Mouse (Mus musculus): ENCODE measurements at regions not wholly inside any gene's neighbourhood (a gene's known extent, or its start where the extent isn't known, plus 50 kb on each side); places are given as distances from the start of the nearest gene placed in this dataset.
A peak's percentile ranks its signal among the peaks of the same experiment; 100 is the strongest.

DNA sequence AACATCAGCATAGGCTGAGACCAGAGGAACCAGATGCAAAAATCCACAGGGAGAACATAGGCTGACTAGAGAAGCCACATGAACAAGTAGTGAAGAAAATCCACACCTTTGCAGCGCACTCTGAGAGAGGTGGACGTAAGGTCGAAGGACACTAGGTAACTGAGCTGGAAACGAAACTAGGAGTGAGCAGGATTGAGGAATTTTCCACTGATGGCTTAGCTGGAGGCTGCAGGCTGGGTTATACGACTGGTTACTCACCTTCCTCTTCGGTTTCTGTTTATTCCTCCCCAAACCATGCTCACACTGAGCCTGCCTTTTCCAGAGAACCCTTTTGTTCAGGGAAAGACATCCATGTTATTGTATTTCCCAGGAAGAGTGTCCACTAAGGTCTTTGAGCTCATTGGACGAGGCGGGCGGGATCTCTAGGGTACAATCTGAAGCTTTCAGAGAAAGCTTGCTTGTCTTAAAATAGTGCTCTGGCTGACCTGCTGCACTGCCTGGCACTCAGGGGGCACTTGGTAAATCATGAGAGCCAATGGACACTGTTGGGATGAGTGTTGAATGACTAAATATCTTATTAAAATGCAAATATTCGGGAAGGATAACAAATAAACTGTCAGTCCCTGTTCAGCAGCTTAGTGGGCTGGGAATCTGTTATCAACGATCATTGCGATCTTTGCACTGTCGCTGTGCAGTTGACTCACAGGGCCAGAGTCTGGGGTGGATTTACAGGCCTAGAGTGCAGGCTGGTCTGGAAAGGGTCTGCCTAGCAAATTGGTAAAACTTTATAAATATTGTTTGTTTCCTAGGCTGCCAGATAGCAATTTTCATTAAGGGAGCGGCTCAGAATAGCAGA is 76.7 kb upstream of the Bbx start:
- 76% methylated on average over 14 of the region's 14 CpGs for WGBS

DNA sequence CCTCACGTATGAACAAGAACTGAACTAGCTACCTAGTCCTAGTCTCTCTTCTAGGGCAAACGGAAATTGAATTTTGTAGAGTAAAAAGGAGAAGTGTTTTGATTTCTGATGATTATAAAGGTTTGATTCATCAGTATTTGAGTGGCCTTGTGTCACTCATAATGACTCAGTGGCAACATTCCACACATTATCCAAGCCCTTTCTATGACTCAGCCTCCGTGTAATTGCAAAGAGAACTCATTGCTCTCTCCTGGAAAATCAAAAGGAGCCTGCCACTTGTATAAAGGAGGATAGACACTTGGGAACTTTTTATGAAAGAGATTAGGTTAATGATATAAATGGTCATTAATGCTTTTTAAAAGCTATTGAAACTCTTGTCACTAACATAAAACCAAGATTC is 72.4 kb upstream of the Bbx start:
- Histone ChIP-seq H3K4me3 (no peak overlapping the region), H3K9me3 (no peaks in the 10 kb centered on the region), H3K4me1 (no peaks in the 10 kb centered on the region), H3K27me3 (replicated peaks) (no peaks in the 10 kb centered on the region), H3K27ac (no peak overlapping the region), H3K36me3 (no peaks in the 10 kb centered on the region), H3K9ac (no peak overlapping the region), H3K4me2 (replicated peaks) (no peak overlapping the region)
- WGBS = 75% methylated on average over 3 of the region's 3 CpGs
- ATAC-seq (ENCODE audit: low FRiP score, low read depth) = no peak

More for the DNA sequence above, 76.7 kb upstream of the Bbx start:
- Histone ChIP-seq H3K27me3 (replicated peaks) (no peaks in the 10 kb centered on the region), H3K4me3 (no peak overlapping the region), H3K36me3 (no peaks in the 10 kb centered on the region), H3K4me2 (replicated peaks) (no peak overlapping the region), H3K4me1 (no peaks in the 10 kb centered on the region), H3K27ac (no peak overlapping the region), H3K9me3 (no peaks in the 10 kb centered on the region), H3K9ac (no peak overlapping the region)
- ATAC-seq (ENCODE audit: low FRiP score, low read depth) = no peak

DNA sequence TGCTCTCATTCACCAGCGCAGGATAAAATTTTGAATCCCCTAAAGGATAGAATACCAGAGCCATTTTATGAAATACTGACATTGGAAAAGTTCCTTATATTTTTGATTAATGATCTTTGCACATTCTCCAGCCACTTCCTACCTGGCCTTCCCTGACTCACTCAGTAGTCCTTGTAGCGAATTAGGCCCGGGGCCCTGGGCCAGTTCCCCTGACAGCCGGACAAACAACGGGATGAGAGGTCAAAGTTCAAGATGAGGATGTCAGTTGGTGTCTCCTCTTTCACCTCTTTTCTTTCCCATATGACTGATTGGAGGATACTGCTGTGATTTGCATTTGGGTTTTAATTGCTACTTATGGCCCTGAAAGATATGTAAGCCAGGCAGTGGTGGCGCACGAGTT is 66.7 kb upstream of the Bbx start:
- 77% methylated on average over 7 of the region's 7 CpGs for WGBS
- Histone ChIP-seq H3K4me1 (no peaks in the 10 kb centered on the region), H3K27me3 (replicated peaks) (no peaks in the 10 kb centered on the region), H3K4me2 (replicated peaks) (no peak overlapping the region), H3K9ac (no peak overlapping the region), H3K4me3 (no peak overlapping the region), H3K9me3 (no peaks in the 10 kb centered on the region), H3K27ac (no peak overlapping the region), H3K36me3 (no peaks in the 10 kb centered on the region)
- no peak for ATAC-seq (ENCODE audit: low FRiP score, low read depth)

DNA sequence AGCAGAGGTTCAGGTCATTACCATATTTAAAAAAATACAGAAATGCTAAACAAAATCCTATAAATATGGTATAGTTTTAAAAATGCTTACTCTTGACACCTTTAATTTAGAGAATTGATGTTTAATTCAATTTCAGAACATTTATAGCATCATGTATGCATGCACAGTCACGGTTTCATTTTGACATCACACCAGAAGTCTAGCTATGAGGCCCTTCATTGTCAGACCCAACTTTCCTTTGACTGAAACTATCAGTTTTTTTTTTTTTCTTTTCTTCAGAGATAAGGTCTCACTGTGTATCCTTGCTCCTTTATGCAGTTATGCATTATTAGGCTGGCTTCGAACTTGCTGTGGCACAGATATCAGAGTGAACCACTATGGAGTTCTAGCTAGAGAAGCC is 61.5 kb upstream of the Bbx start:
- Histone ChIP-seq H3K36me3 (no peaks in the 10 kb centered on the region), H3K4me2 (replicated peaks) (no peak overlapping the region), H3K9ac (no peak overlapping the region), H3K4me3 (no peak overlapping the region), H3K9me3 (no peaks in the 10 kb centered on the region), H3K27me3 (replicated peaks) (no peaks in the 10 kb centered on the region), H3K4me1 (no peaks in the 10 kb centered on the region), H3K27ac (no peak overlapping the region)
- 94% methylated on average over 2 of the region's 2 CpGs for WGBS
- no peak for ATAC-seq (ENCODE audit: low FRiP score, low read depth)

DNA sequence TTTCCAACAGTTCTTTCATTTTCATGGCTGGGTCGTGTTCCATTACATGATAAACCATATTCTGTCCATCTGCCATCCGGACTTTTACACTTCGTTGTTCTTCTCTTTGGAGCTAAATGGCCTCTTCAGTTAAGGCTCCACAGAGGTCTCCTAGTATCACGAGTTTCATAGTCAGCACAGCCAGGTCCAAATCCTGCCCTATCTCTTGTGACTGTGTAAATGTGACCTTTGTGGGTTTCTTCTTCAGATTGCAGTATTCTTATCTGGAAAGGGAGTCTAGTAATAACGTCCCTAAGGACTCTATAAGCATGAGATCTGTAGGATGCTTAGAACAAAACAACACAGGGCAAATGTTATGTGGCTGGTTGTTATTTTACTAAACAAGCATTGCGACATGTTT is 57.1 kb upstream of the Bbx start:
- H3K9ac ChIP-seq = no peak overlapping the region
- no peaks in the 10 kb centered on the region for H3K4me1 ChIP-seq
- ATAC-seq (ENCODE audit: low FRiP score, low read depth) = no peak
- no peaks in the 10 kb centered on the region for H3K9me3 ChIP-seq
- no peaks in the 10 kb centered on the region for H3K27me3 ChIP-seq (replicated peaks)
- H3K36me3 ChIP-seq = no peaks in the 10 kb centered on the region
- no peak overlapping the region for H3K27ac ChIP-seq
- H3K4me2 ChIP-seq (replicated peaks) = no peak overlapping the region
- no peak overlapping the region for H3K4me3 ChIP-seq
- 89% methylated on average over 6 of the region's 6 CpGs for WGBS

DNA sequence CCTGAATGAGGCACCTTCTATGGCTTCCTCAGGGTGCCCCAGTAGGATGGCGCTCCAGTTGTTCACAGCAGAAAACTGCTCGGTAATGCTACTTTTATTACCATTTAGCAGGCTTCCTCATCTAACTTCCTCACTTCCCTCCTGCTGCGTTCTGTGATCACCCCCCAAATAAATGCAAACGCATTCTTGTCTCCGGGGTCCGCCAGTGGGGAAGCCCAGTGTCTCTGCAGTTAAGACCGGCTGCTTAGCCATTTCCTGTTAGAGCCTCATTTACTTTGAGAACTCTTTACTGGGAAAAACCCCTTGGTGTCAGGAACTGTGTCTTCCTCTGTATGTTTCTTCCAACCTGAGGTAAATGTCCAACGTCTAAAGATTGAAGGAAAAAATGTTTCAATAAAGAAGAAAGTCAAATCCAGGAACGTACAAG is 50.2 kb upstream of the Bbx start:
- Histone ChIP-seq H3K36me3 (no peaks in the 10 kb centered on the region), H3K4me3 (no peak overlapping the region), H3K27me3 (replicated peaks) (no peaks in the 10 kb centered on the region), H3K27ac (no peak overlapping the region), H3K9ac (no peak overlapping the region), H3K4me1 (no peaks in the 10 kb centered on the region), H3K4me2 (replicated peaks) (peak overlapping the region; percentile 31), H3K9me3 (no peaks in the 10 kb centered on the region)
- ATAC-seq (ENCODE audit: low FRiP score, low read depth) = no peak
- WGBS = 18% methylated on average over 9 of the region's 9 CpGs
